Mouse (Mus musculus): Measurements from ENCODE around the gene Akap13.

Akap13 gene

GRCm38 (mm10) chr7:75455223-75456151 is at the start of gene Akap13:
Gene Akap13, plus strand, starts transcription at chr7:75455534.
- in situ Hi-C loops (cut with MboI, MseI): loop anchor here (10.0 kb wide), 1 partner anchor 1861 kb away; no protein-coding TSS in a partner anchor

GRCm38 (mm10) chr7:75410641-75411040 is 44.7 kb upstream of the Akap13 start:
- in situ Hi-C loops (cut with MboI, MseI): no loop called here

GRCm38 (mm10) chr7:75411226-75411625 is 44.1 kb upstream of the Akap13 start:
- in situ Hi-C loops (cut with MboI, MseI): no loop called here

- in situ Hi-C loops (cut with MboI, MseI): no loop called here
Measured at GRCm38 (mm10) chr7:75412011-75412510, 43.3 kb upstream of the Akap13 start.

- in situ Hi-C loops (cut with MboI, MseI): no loop called here
Measured at GRCm38 (mm10) chr7:75412568-75412967, 42.8 kb upstream of the Akap13 start.

GRCm38 (mm10) chr7:75413903-75414302 is 41.4 kb upstream of the Akap13 start:
- in situ Hi-C loops (cut with MboI, MseI): no loop called here

GRCm38 (mm10) chr7:75414316-75414715 is 41.0 kb upstream of the Akap13 start:
- in situ Hi-C loops (cut with MboI, MseI): no loop called here

- in situ Hi-C loops (cut with MboI, MseI): no loop called here
Measured at GRCm38 (mm10) chr7:75415166-75415881, 40.0 kb upstream of the Akap13 start.

- in situ Hi-C loops (cut with MboI, MseI): no loop called here
Measured at GRCm38 (mm10) chr7:75415882-75416585, 39.3 kb upstream of the Akap13 start.

- in situ Hi-C loops (cut with MboI, MseI): no loop called here
Measured at GRCm38 (mm10) chr7:75420927-75421326, 34.4 kb upstream of the Akap13 start.

GRCm38 (mm10) chr7:75424121-75424520 is 31.2 kb upstream of the Akap13 start:
- in situ Hi-C loops (cut with MboI, MseI): no loop called here

GRCm38 (mm10) chr7:75427322-75427721 is 28.0 kb upstream of the Akap13 start:
- in situ Hi-C loops (cut with MboI, MseI): no loop called here

GRCm38 (mm10) chr7:75428913-75429312 is 26.4 kb upstream of the Akap13 start:
- in situ Hi-C loops (cut with MboI, MseI): no loop called here

- in situ Hi-C loops (cut with MboI, MseI): no loop called here
Measured at GRCm38 (mm10) chr7:75430550-75430949, 24.8 kb upstream of the Akap13 start.

GRCm38 (mm10) chr7:75431043-75431442 is 24.3 kb upstream of the Akap13 start:
- in situ Hi-C loops (cut with MboI, MseI): no loop called here

GRCm38 (mm10) chr7:75432046-75432445 is 23.3 kb upstream of the Akap13 start:
- in situ Hi-C loops (cut with MboI, MseI): no loop called here

GRCm38 (mm10) chr7:75436413-75437174 is 18.7 kb upstream of the Akap13 start:
- in situ Hi-C loops (cut with MboI, MseI): no loop called here

GRCm38 (mm10) chr7:75439570-75439969 is 15.8 kb upstream of the Akap13 start:
- in situ Hi-C loops (cut with MboI, MseI): no loop called here

GRCm38 (mm10) chr7:75440241-75440640 is 15.1 kb upstream of the Akap13 start:
- in situ Hi-C loops (cut with MboI, MseI): loop anchor here (5.0 kb wide), 1 partner anchor 33 kb away; no protein-coding TSS in a partner anchor

- in situ Hi-C loops (cut with MboI, MseI): loop anchor here (5.0 kb wide), 1 partner anchor 35 kb away; no protein-coding TSS in a partner anchor
Measured at GRCm38 (mm10) chr7:75441947-75442346, 13.4 kb upstream of the Akap13 start.

All from T-helper 1 cell (primary cell).